Mouse (Mus musculus) embryonic facial prominence, embryonic 15.5 days (tissue): ENCODE data around the gene Ddah2. TPM values are rescaled to one million over a fixed set of nuclear protein-coding genes. Genes with fewer than 3 reads are reported as not detected.

Source experiments
- ATAC-seq: fragments of 200-750 bp; cut with Nextera tagmentation; 2 replicates; pipeline ENCODE4 v1.8.0; 2017; ENCODE audit warnings: low read depth, moderate TSS enrichment; ENCODE audit not compliant: insufficient number of reproducible peaks, low FRiP score, low TSS enrichment
- H3K27ac ChIP-seq: fragments of 300-500 bp; sonication (generic); replicated peaks from 2 replicates; pipeline ENCODE4 v1.5.1; 2015; ENCODE audit warnings: mild to moderate bottlenecking, inconsistent platforms
- H3K27me3 ChIP-seq: fragments of 300-500 bp; sonication (generic); 2 replicates; pipeline ENCODE4 v1.6.1; 2015; ENCODE audit warnings: inconsistent platforms
- H3K36me3 ChIP-seq: fragments of 300-500 bp; sonication (generic); 2 replicates; pipeline ENCODE4 v1.6.1; 2015; ENCODE audit warnings: mild to moderate bottlenecking, inconsistent platforms
- H3K4me1 ChIP-seq: fragments of 300-500 bp; sonication (generic); 2 replicates; pipeline ENCODE4 v1.6.1; 2015; ENCODE audit warnings: inconsistent platforms
- H3K4me2 ChIP-seq: fragments of 300-500 bp; sonication (generic); replicated peaks from 2 replicates; pipeline ENCODE4 v1.6.1; 2015; ENCODE audit warnings: mild to moderate bottlenecking, inconsistent platforms
- H3K4me3 ChIP-seq: fragments of 300-500 bp; sonication (generic); replicated peaks from 2 replicates; pipeline ENCODE4 v1.5.1; 2015; ENCODE audit warnings: mild to moderate bottlenecking, inconsistent platforms
- H3K9ac ChIP-seq: fragments of 300-500 bp; sonication (generic); 2 replicates; pipeline ENCODE4 v1.6.1; 2015; ENCODE audit warnings: inconsistent platforms
- H3K9me3 ChIP-seq: fragments of 300-500 bp; sonication (generic); replicated peaks from 2 replicates; pipeline ENCODE4 v1.6.1; 2016; ENCODE audit warnings: inconsistent platforms
- WGBS: fragments of 180-500 bp; shearing (Covaris S2); methylation state at CpG from one replicate; pipeline ENCODE4 v1.1.7; 2015; 5-methylcytosine and 5-hydroxymethylcytosine counted together
- polyA plus RNA-seq: library from polyadenylated mRNA; unstranded; fragments of >200 nt; fragmentation: Nextera tagmentation; extraction: Ambion mirVana; gene quantifications from 2 replicates; pipeline ENCODE4 v1.2.1, GENCODE M21; 2015

Gene Ddah2
- 319 and 347 TPM in 2 replicates for polyA plus RNA-seq

GRCm38 (mm10) chr17:35058911-35059892 is at the start of gene Ddah2:
Gene Ddah2 (plus strand): TSS chr17:35059035.
- peak; percentile 93 for ATAC-seq
- WGBS = 0% methylated on average over 57 of the region's 57 CpGs

GRCm38 (mm10) chr17:35009586-35009985 is 49.2 kb upstream of the Ddah2 start:
- Histone ChIP-seq H3K36me3 (peaks cover 97% of the 10 kb centered on the region), H3K9ac (no peak overlapping the region)

More at GRCm38 (mm10) chr17:35058911-35059892, at the start of gene Ddah2:
- H3K9ac ChIP-seq = peak within 1 kb of the TSS; percentile 81
- H3K4me3 ChIP-seq = peak within 1 kb of the TSS; percentile 74
- peak within 1 kb of the TSS; percentile 95 for H3K27ac ChIP-seq
- peaks cover 54% of the 10 kb centered on the region for H3K36me3 ChIP-seq
- no peaks in the 10 kb centered on the region for H3K9me3 ChIP-seq
- peak within 1 kb of the TSS; percentile 79 for H3K4me2 ChIP-seq
- 0 out of 2 replicates have a peak, but pooled peaks cover 6% of the 10 kb centered on the region for H3K27me3 ChIP-seq
- H3K4me1 ChIP-seq = peaks cover 31% of the 10 kb centered on the region

GRCm38 (mm10) chr17:35011440-35011839 is 47.4 kb upstream of the Ddah2 start:
- 90% methylated on average over 8 of the region's 8 CpGs for WGBS
- Histone ChIP-seq H3K9me3 (no peaks in the 10 kb centered on the region), H3K36me3 (peaks cover 99% of the 10 kb centered on the region)

More at GRCm38 (mm10) chr17:35009586-35009985, 49.2 kb upstream of the Ddah2 start:
- WGBS = 90% methylated on average over 7 of the region's 7 CpGs
- no peak for ATAC-seq
- no peak overlapping the region for H3K27ac ChIP-seq
- no peak overlapping the region for H3K4me2 ChIP-seq
- H3K9me3 ChIP-seq = no peaks in the 10 kb centered on the region
- no peaks in the 10 kb centered on the region for H3K27me3 ChIP-seq
- H3K4me1 ChIP-seq = no peaks in the 10 kb centered on the region
- H3K4me3 ChIP-seq = no peak overlapping the region

GRCm38 (mm10) chr17:35012430-35012829 is 46.4 kb upstream of the Ddah2 start:
- Histone ChIP-seq H3K4me2 (no peak overlapping the region), H3K9me3 (no peaks in the 10 kb centered on the region), H3K9ac (no peak overlapping the region), H3K27me3 (no peaks in the 10 kb centered on the region), H3K4me1 (peaks cover 12% of the 10 kb centered on the region), H3K36me3 (peaks cover 94% of the 10 kb centered on the region), H3K4me3 (no peak overlapping the region), H3K27ac (no peak overlapping the region)
- ATAC-seq = no peak
- WGBS = 85% methylated on average over 13 of the region's 13 CpGs

More at GRCm38 (mm10) chr17:35011440-35011839, 47.4 kb upstream of the Ddah2 start:
- Histone ChIP-seq H3K4me3 (no peak overlapping the region), H3K9ac (no peak overlapping the region), H3K4me2 (no peak overlapping the region), H3K27me3 (no peaks in the 10 kb centered on the region), H3K4me1 (peaks cover 7% of the 10 kb centered on the region), H3K27ac (no peak overlapping the region)
- ATAC-seq = no peak

GRCm38 (mm10) chr17:35013221-35013620 is 45.6 kb upstream of the Ddah2 start:
- Histone ChIP-seq H3K27me3 (no peaks in the 10 kb centered on the region), H3K4me2 (no peak overlapping the region), H3K9me3 (no peaks in the 10 kb centered on the region), H3K4me1 (peaks cover 12% of the 10 kb centered on the region), H3K36me3 (peaks cover 86% of the 10 kb centered on the region), H3K27ac (no peak overlapping the region), H3K4me3 (no peak overlapping the region), H3K9ac (no peak overlapping the region)
- ATAC-seq = no peak
- WGBS = 78% methylated on average over 6 of the region's 6 CpGs

GRCm38 (mm10) chr17:35015296-35015695 is 43.5 kb upstream of the Ddah2 start:
- Histone ChIP-seq H3K4me3 (no peak overlapping the region), H3K9ac (no peak overlapping the region), H3K4me2 (no peak overlapping the region), H3K4me1 (peaks cover 12% of the 10 kb centered on the region), H3K27me3 (no peaks in the 10 kb centered on the region), H3K9me3 (no peaks in the 10 kb centered on the region), H3K27ac (no peak overlapping the region), H3K36me3 (peaks cover 66% of the 10 kb centered on the region)
- no peak for ATAC-seq
- 94% methylated on average over 16 of the region's 16 CpGs for WGBS

GRCm38 (mm10) chr17:35016376-35016775 is 42.5 kb upstream of the Ddah2 start, which contains the start of gene Vwa7:
Gene Vwa7 (plus strand): TSS chr17:35016579.
- no peak for ATAC-seq
- Histone ChIP-seq H3K27ac (no peak within 1 kb of the TSS), H3K4me2 (no peak within 1 kb of the TSS), H3K27me3 (no peaks in the 10 kb centered on the region), H3K9ac (no peak within 1 kb of the TSS), H3K4me3 (no peak within 1 kb of the TSS), H3K9me3 (no peaks in the 10 kb centered on the region), H3K36me3 (peaks cover 55% of the 10 kb centered on the region), H3K4me1 (peaks cover 17% of the 10 kb centered on the region)
- 52% methylated on average over 12 of the region's 12 CpGs for WGBS

GRCm38 (mm10) chr17:35016791-35017705 is 41.8 kb upstream of the Ddah2 start:
- H3K36me3 ChIP-seq = peaks cover 48% of the 10 kb centered on the region
- H3K9me3 ChIP-seq = no peaks in the 10 kb centered on the region
- H3K4me1 ChIP-seq = peaks cover 20% of the 10 kb centered on the region
- no peaks in the 10 kb centered on the region for H3K27me3 ChIP-seq
- no peak overlapping the region for H3K4me2 ChIP-seq
- no peak for ATAC-seq
- no peak overlapping the region for H3K9ac ChIP-seq
- no peak overlapping the region for H3K4me3 ChIP-seq
- 76% methylated on average over 10 of the region's 10 CpGs for WGBS
- no peak overlapping the region for H3K27ac ChIP-seq

GRCm38 (mm10) chr17:35017706-35018030 is 41.2 kb upstream of the Ddah2 start:
- no peak overlapping the region for H3K9ac ChIP-seq
- WGBS = 67% methylated on average over 14 of the region's 14 CpGs
- no peak overlapping the region for H3K4me3 ChIP-seq
- no peaks in the 10 kb centered on the region for H3K9me3 ChIP-seq
- peaks cover 20% of the 10 kb centered on the region for H3K4me1 ChIP-seq
- no peak overlapping the region for H3K4me2 ChIP-seq
- no peak overlapping the region for H3K27ac ChIP-seq
- H3K36me3 ChIP-seq = peaks cover 42% of the 10 kb centered on the region
- no peaks in the 10 kb centered on the region for H3K27me3 ChIP-seq
- ATAC-seq = no peak

- WGBS = 63% methylated on average over 3 of the region's 3 CpGs
- ATAC-seq = no peak
- no peak overlapping the region for H3K4me2 ChIP-seq
- no peak overlapping the region for H3K9ac ChIP-seq
- H3K27ac ChIP-seq = no peak overlapping the region
- H3K4me3 ChIP-seq = no peak overlapping the region
- peaks cover 20% of the 10 kb centered on the region for H3K4me1 ChIP-seq
- no peaks in the 10 kb centered on the region for H3K27me3 ChIP-seq
- H3K36me3 ChIP-seq = peaks cover 37% of the 10 kb centered on the region
- no peaks in the 10 kb centered on the region for H3K9me3 ChIP-seq
Observed at GRCm38 (mm10) chr17:35018171-35018570, 40.7 kb upstream of the Ddah2 start.

- Histone ChIP-seq H3K4me2 (no peak overlapping the region), H3K27ac (no peak overlapping the region), H3K36me3 (peaks cover 20% of the 10 kb centered on the region), H3K4me1 (peaks cover 26% of the 10 kb centered on the region), H3K27me3 (no peaks in the 10 kb centered on the region), H3K4me3 (no peak overlapping the region), H3K9me3 (no peaks in the 10 kb centered on the region), H3K9ac (no peak overlapping the region)
- no peak for ATAC-seq
- 74% methylated on average over 11 of the region's 11 CpGs for WGBS
Observed at GRCm38 (mm10) chr17:35019894-35020293, 38.9 kb upstream of the Ddah2 start.
